Mouse (Mus musculus): ENCODE results near the gene Ncoa5.

DNA sequence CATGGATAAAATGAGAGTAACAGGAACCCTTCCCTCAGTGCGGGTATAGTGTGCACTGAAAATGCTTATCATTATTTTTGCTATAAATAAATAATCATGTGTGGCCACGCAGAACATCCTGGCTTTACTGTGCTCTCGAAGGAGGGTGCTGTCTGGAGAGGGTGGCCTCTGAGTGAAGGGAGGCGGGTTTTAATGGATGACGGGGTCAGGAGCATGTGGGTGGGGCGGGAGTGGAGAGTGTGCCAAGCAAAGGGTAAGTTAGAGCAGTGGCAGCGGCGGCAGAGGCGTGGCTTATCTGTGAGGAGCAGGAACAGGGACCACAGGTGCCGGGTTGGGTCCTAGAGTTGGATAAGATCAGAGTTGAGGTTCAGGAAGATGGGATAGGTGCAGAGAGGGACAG, 42.9 kb downstream of the Ncoa5 start:
- TF ChIP-seq GATA1 (IDR thresholded peaks at IDR 0.05; ENCODE audit: borderline replicate concordance, low read length): no peak
- TF ChIP-seq FLI1 (IDR thresholded peaks at IDR 0.05; ENCODE audit: low read length): no peak
